ENCODE assay signal across 8 mouse cellular contexts in the genomic region with DNA sequence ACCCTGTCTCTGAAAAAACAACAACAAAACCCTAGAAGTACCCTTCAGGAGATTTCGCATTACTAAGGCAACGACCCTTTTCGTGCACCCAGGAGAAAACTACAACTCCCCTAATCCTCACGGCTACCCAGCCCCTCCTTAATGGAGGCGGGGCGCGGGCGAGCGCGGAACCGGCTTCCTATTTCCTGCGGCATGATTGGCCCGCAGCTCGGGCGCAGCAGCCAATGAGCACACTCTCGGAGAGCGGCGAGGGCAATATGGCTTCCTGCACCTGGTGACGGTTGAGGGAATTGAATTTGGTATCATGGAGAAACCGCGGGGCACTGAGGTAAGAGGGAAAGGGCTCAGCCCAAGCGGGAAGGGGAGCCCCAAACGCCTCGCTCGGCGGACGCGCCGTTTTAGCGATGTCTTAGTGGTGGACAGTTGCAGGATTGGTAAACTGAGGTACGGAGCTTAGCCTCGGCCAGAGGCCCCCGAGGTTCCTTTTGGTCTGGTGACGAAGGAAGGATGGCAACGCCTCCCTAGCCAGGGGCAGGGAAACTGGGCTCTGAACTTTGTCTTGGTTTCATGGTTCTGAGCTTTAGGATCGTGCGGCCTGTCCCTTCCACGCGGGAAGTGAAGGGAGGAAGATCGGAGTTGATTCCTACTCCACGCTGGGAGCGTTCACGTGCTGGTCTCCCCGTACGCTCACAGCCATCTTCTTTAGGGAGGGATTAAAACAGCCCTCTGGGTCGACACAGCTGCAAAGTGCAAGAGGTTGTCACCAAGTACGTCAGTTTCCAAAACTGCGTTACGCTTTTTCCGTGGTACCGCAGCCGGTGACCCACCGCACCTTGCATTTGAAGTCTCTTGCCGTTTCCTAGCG. TPM values are rescaled to one million over a fixed set of nuclear protein-coding genes. Genes with fewer than 3 reads are reported as not detected.
A peak's percentile ranks its signal among the peaks of the same experiment; 100 is the strongest.
DNase-seq lines count a peak whose midpoint lies in the region; ATAC-seq lines count a peak whose summit lies in the region.

Gene L3mbtl2 (plus strand): TSS at position 193 of the 865 bp plus-strand sequence.

- H3K9ac ChIP-seq in heart, embryonic 14.5 days (ENCODE audit: low read length) = peak within 1 kb of the TSS; percentile 85
- H3K9ac ChIP-seq in liver, embryonic 13.5 days = peak within 1 kb of the TSS; percentile 81
- peak within 1 kb of the TSS; percentile 81 for H3K9ac ChIP-seq in stomach, embryonic 16.5 days (ENCODE audit: low read length)

- H3K27me3 ChIP-seq in heart, embryonic 14.5 days (ENCODE audit: control insufficient read depth, insufficient read depth, low read length) = no peaks in the 10 kb centered on the region
- no peaks in the 10 kb centered on the region for H3K27me3 ChIP-seq in liver, embryonic 13.5 days
- H3K27me3 ChIP-seq in stomach, embryonic 16.5 days (ENCODE audit: control insufficient read depth, insufficient read depth, low read length) = no peaks in the 10 kb centered on the region

- DNase-seq in c-Kit-negative CD71-positive TER-119-positive erythroid progenitor cells, embryonic 14.5 days (ENCODE audit: low read depth, low spot score) = peak; percentile 87
- DNase-seq in fibroblast of lung, adult 2 months (ENCODE audit: low read depth) = peak; percentile 76
- DNase-seq in kidney, postnatal 14 days = peak; percentile 94
- peak; percentile 90 for DNase-seq in liver, embryonic 13.5 days
- DNase-seq in neural tube, embryonic 10.5 days (ENCODE audit: extremely low spot score, low spot score) = peak; percentile 89

- peaks cover 0 to 5% of the 10 kb centered on the region in 2 experiments; a peak in 2 of 4 replicates for H3K4me1 ChIP-seq in heart, embryonic 14.5 days (ENCODE audit: control insufficient read depth in 2 of 2, insufficient read depth in 2 of 2, low read length in 2 of 2)
- peaks cover 14% of the 10 kb centered on the region for H3K4me1 ChIP-seq in liver, embryonic 13.5 days (replicated peaks)
- H3K4me1 ChIP-seq in stomach, embryonic 16.5 days (ENCODE audit: control insufficient read depth, insufficient read depth, low read length) = 0 out of 2 replicates have a peak, but pooled peaks cover 4% of the 10 kb centered on the region

- WGBS in heart, embryonic 14.5 days = under 1% methylated on average over 55 of the region's 55 CpGs
- WGBS in liver, embryonic 13.5 days (ENCODE audit: insufficient replicate concordance) = under 1% methylated on average over 55 of the region's 55 CpGs
- 1% methylated on average over 55 of the region's 55 CpGs for WGBS in stomach, embryonic 16.5 days

- peak within 1 kb of the TSS in 1 of 2 experiments; percentile 39; a peak in 1 of 4 replicates for H3K27ac ChIP-seq in heart, embryonic 14.5 days (replicated peaks in 1 of 2; ENCODE audit: control insufficient read depth in 1 of 2, insufficient read depth in 1 of 2, low read depth in 2 of 2, low read length in 2 of 2)
- peak within 1 kb of the TSS; percentile 72 for H3K27ac ChIP-seq in liver, embryonic 13.5 days
- H3K27ac ChIP-seq in stomach, embryonic 16.5 days (ENCODE audit: low read length) = peak within 1 kb of the TSS; percentile 55

- peaks cover 20% of the 10 kb centered on the region for H3K36me3 ChIP-seq in heart, embryonic 14.5 days (ENCODE audit: control insufficient read depth, insufficient read depth, low read length)
- peaks cover 21% of the 10 kb centered on the region for H3K36me3 ChIP-seq in liver, embryonic 13.5 days
- no peaks in the 10 kb centered on the region; the same call in 1 of the 2 replicates for H3K36me3 ChIP-seq in stomach, embryonic 16.5 days (ENCODE audit: control insufficient read depth, insufficient read depth, low read length)

- no peaks in the 10 kb centered on the region for H3K9me3 ChIP-seq in heart, embryonic 14.5 days (ENCODE audit: control insufficient read depth, low read length)
- no peaks in the 10 kb centered on the region for H3K9me3 ChIP-seq in liver, embryonic 13.5 days (replicated peaks)
- no peaks in the 10 kb centered on the region for H3K9me3 ChIP-seq in stomach, embryonic 16.5 days (replicated peaks; ENCODE audit: control insufficient read depth, low read length)

- peak within 1 kb of the TSS; percentile 89 to 91 for H3K4me3 ChIP-seq in heart, embryonic 14.5 days (ENCODE audit: control insufficient read depth in 1 of 2, insufficient read depth in 1 of 2, low read depth in 1 of 2, low read length in 2 of 2)
- peak within 1 kb of the TSS; percentile 82 for H3K4me3 ChIP-seq in liver, embryonic 13.5 days (replicated peaks)
- peak within 1 kb of the TSS; percentile 96 for H3K4me3 ChIP-seq in stomach, embryonic 16.5 days (replicated peaks; ENCODE audit: low read length)

- ATAC-seq in CD4-positive, CD25-positive, alpha-beta regulatory T cell, adult 4 months = peak; percentile 100
- ATAC-seq in heart, embryonic 14.5 days (ENCODE audit: insufficient number of reproducible peaks, insufficient read depth, low FRiP score, low read depth) = peak; percentile 93
- ATAC-seq in liver, embryonic 13.5 days (ENCODE audit: low read depth) = peak; percentile 99
- peak; percentile 99 for ATAC-seq in stomach, embryonic 16.5 days (ENCODE audit: insufficient read depth, low FRiP score)

- peak within 1 kb of the TSS; percentile 93 for H3K4me2 ChIP-seq in heart, embryonic 14.5 days (ENCODE audit: low read length)
- H3K4me2 ChIP-seq in liver, embryonic 13.5 days = peak within 1 kb of the TSS; percentile 84
- H3K4me2 ChIP-seq in stomach, embryonic 16.5 days (ENCODE audit: low read depth, low read length) = peak within 1 kb of the TSS; percentile 78

RNA-seq across cellular contexts. Expression of gene L3mbtl2, which starts in this region (rescaled TPM):
- 10 to 100 TPM; 23.6 to 44.0 TPM for polyA plus RNA-seq in CD4-positive, CD25-positive, alpha-beta regulatory T cell, adult 4 months (2017; shearing (Covaris generic))
- 14.0 and 15.0 TPM in 2 replicates for polyA plus RNA-seq in heart, embryonic 14.5 days (2014; fragmentation: Nextera tagmentation; extraction: Ambion mirVana)
- polyA plus RNA-seq in liver, embryonic 13.5 days (2015; fragmentation: Nextera tagmentation; extraction: Ambion mirVana) = 21.7 and 22.6 TPM in 2 replicates
- polyA plus RNA-seq in stomach, embryonic 16.5 days (2015; fragmentation: Nextera tagmentation; extraction: Ambion mirVana) = 19.0 and 20.5 TPM in 2 replicates
